Mouse (Mus musculus): Measurements from ENCODE around the gene Tifa. TPM values are rescaled to one million over a fixed set of nuclear protein-coding genes. Genes with fewer than 3 reads are reported as not detected.

Gene Tifa
- 3.3 and 4.1 TPM in 2 replicates for polyA plus RNA-seq (2015; fragmentation: Nextera tagmentation; extraction: Ambion mirVana)

- Histone ChIP-seq H3K27ac (peak within 1 kb of the TSS; percentile 21; the same call in 1 of the 2 replicates), H3K27me3 (0 out of 2 replicates have a peak, but pooled peaks cover 17% of the 10 kb centered on the region)
Observed at GRCm38 (mm10) chr3:127789500-127790191, at the start of gene Tifa. TSS of gene Tifa (plus strand) at chr3:127789805.

GRCm38 (mm10) chr3:127741473-127741872 is 48.1 kb upstream of the Tifa start:
- Histone ChIP-seq H3K36me3 (no peaks in the 10 kb centered on the region), H3K4me2 (no peak overlapping the region), H3K9ac (no peak overlapping the region), H3K27ac (no peak overlapping the region), H3K9me3 (replicated peaks) (no peaks in the 10 kb centered on the region), H3K4me3 (no peak overlapping the region), H3K4me1 (replicated peaks) (no peaks in the 10 kb centered on the region), H3K27me3 (peaks cover 10% of the 10 kb centered on the region; the same call in 1 of the 2 replicates)
- ATAC-seq (replicated peaks; ENCODE audit: insufficient number of reproducible peaks, insufficient read depth, low FRiP score, low read depth), result no peak
- WGBS, result 92% methylated on average over 3 of the region's 3 CpGs

More at GRCm38 (mm10) chr3:127789500-127790191, at the start of gene Tifa:
- Histone ChIP-seq H3K4me3 (peak within 1 kb of the TSS; percentile 69), H3K4me2 (peak within 1 kb of the TSS; percentile 100), H3K4me1 (replicated peaks) (peaks cover 6% of the 10 kb centered on the region), H3K9me3 (replicated peaks) (no peaks in the 10 kb centered on the region), H3K9ac (peak within 1 kb of the TSS; percentile 60), H3K36me3 (no peaks in the 10 kb centered on the region)
- 2% methylated on average over 44 of the region's 44 CpGs for WGBS
- peak; percentile 51 for ATAC-seq (replicated peaks; ENCODE audit: insufficient number of reproducible peaks, insufficient read depth, low FRiP score, low read depth)

GRCm38 (mm10) chr3:127743614-127744365 is 45.8 kb upstream of the Tifa start:
- ATAC-seq (replicated peaks; ENCODE audit: insufficient number of reproducible peaks, insufficient read depth, low FRiP score, low read depth), result no peak

GRCm38 (mm10) chr3:127745504-127745903 is 44.1 kb upstream of the Tifa start:
- H3K27ac ChIP-seq, result no peak overlapping the region
- H3K4me3 ChIP-seq, result no peak overlapping the region
- 0 out of 2 replicates have a peak, but pooled peaks cover 6% of the 10 kb centered on the region for H3K4me1 ChIP-seq (replicated peaks)
- 51% methylated on average over 6 of the region's 6 CpGs for WGBS
- H3K9me3 ChIP-seq (replicated peaks), result no peaks in the 10 kb centered on the region
- no peak for ATAC-seq (replicated peaks; ENCODE audit: insufficient number of reproducible peaks, insufficient read depth, low FRiP score, low read depth)
- no peaks in the 10 kb centered on the region for H3K36me3 ChIP-seq
- H3K27me3 ChIP-seq, result peaks cover 32% of the 10 kb centered on the region
- no peak overlapping the region for H3K4me2 ChIP-seq
- H3K9ac ChIP-seq, result no peak overlapping the region

More at GRCm38 (mm10) chr3:127743614-127744365, 45.8 kb upstream of the Tifa start:
- H3K9ac ChIP-seq, result no peak overlapping the region
- no peak overlapping the region for H3K4me2 ChIP-seq
- H3K4me3 ChIP-seq, result no peak overlapping the region
- H3K9me3 ChIP-seq (replicated peaks), result no peaks in the 10 kb centered on the region
- H3K4me1 ChIP-seq (replicated peaks), result no peaks in the 10 kb centered on the region
- peaks cover 24% of the 10 kb centered on the region for H3K27me3 ChIP-seq
- H3K27ac ChIP-seq, result no peak overlapping the region
- WGBS, result 76% methylated on average over 14 of the region's 14 CpGs
- H3K36me3 ChIP-seq, result no peaks in the 10 kb centered on the region

- H3K9ac ChIP-seq, result no peak overlapping the region
- H3K36me3 ChIP-seq, result no peaks in the 10 kb centered on the region
- H3K27ac ChIP-seq, result no peak overlapping the region
- 35% methylated on average over 16 of the region's 16 CpGs for WGBS
- peaks cover 38% of the 10 kb centered on the region for H3K27me3 ChIP-seq
- no peak overlapping the region for H3K4me3 ChIP-seq
- no peaks in the 10 kb centered on the region for H3K9me3 ChIP-seq (replicated peaks)
- H3K4me1 ChIP-seq (replicated peaks), result 0 out of 2 replicates have a peak, but pooled peaks cover 6% of the 10 kb centered on the region
- no peak for ATAC-seq (replicated peaks; ENCODE audit: insufficient number of reproducible peaks, insufficient read depth, low FRiP score, low read depth)
- no peak overlapping the region for H3K4me2 ChIP-seq
Observed at GRCm38 (mm10) chr3:127745911-127746640, 43.5 kb upstream of the Tifa start.

- Histone ChIP-seq H3K9me3 (replicated peaks) (no peaks in the 10 kb centered on the region), H3K36me3 (no peaks in the 10 kb centered on the region), H3K27ac (no peak overlapping the region), H3K4me1 (replicated peaks) (0 out of 2 replicates have a peak, but pooled peaks cover 6% of the 10 kb centered on the region), H3K27me3 (peaks cover 40% of the 10 kb centered on the region), H3K4me3 (no peak overlapping the region), H3K4me2 (no peak overlapping the region), H3K9ac (no peak overlapping the region)
- 67% methylated on average over 4 of the region's 4 CpGs for WGBS
- no peak for ATAC-seq (replicated peaks; ENCODE audit: insufficient number of reproducible peaks, insufficient read depth, low FRiP score, low read depth)
Observed at GRCm38 (mm10) chr3:127748644-127749043, 41.0 kb upstream of the Tifa start.

GRCm38 (mm10) chr3:127749266-127749665 is 40.3 kb upstream of the Tifa start:
- WGBS, result 27% methylated on average over 9 of the region's 9 CpGs
- no peak overlapping the region for H3K27ac ChIP-seq
- no peaks in the 10 kb centered on the region for H3K9me3 ChIP-seq (replicated peaks)
- H3K4me2 ChIP-seq, result peak overlapping the region; percentile 40
- H3K27me3 ChIP-seq, result peaks cover 40% of the 10 kb centered on the region
- H3K9ac ChIP-seq, result no peak overlapping the region
- no peaks in the 10 kb centered on the region for H3K36me3 ChIP-seq
- peak overlapping the region; percentile 7; the same call in 1 of the 2 replicates for H3K4me3 ChIP-seq
- no peak for ATAC-seq (replicated peaks; ENCODE audit: insufficient number of reproducible peaks, insufficient read depth, low FRiP score, low read depth)
- H3K4me1 ChIP-seq (replicated peaks), result 0 out of 2 replicates have a peak, but pooled peaks cover 6% of the 10 kb centered on the region

- Histone ChIP-seq H3K4me1 (replicated peaks) (0 out of 2 replicates have a peak, but pooled peaks cover 6% of the 10 kb centered on the region), H3K36me3 (no peaks in the 10 kb centered on the region), H3K4me2 (peak overlapping the region; percentile 29), H3K9me3 (replicated peaks) (no peaks in the 10 kb centered on the region), H3K9ac (no peak overlapping the region), H3K27me3 (peaks cover 40% of the 10 kb centered on the region), H3K27ac (no peak overlapping the region), H3K4me3 (peak overlapping the region; percentile 10; the same call in 1 of the 2 replicates)
- WGBS, result 22% methylated on average over 12 of the region's 12 CpGs
- no peak for ATAC-seq (replicated peaks; ENCODE audit: insufficient number of reproducible peaks, insufficient read depth, low FRiP score, low read depth)
Observed at GRCm38 (mm10) chr3:127749981-127750562, 39.5 kb upstream of the Tifa start.

- ATAC-seq (replicated peaks; ENCODE audit: insufficient number of reproducible peaks, insufficient read depth, low FRiP score, low read depth), result no peak
- H3K36me3 ChIP-seq, result no peaks in the 10 kb centered on the region
- peaks cover 20% of the 10 kb centered on the region for H3K27me3 ChIP-seq
- H3K4me1 ChIP-seq (replicated peaks), result no peaks in the 10 kb centered on the region
- H3K9me3 ChIP-seq (replicated peaks), result no peaks in the 10 kb centered on the region
- H3K9ac ChIP-seq, result no peak overlapping the region
- H3K4me2 ChIP-seq, result no peak overlapping the region
- H3K27ac ChIP-seq, result no peak overlapping the region
- WGBS, result 79% methylated on average over 6 of the region's 6 CpGs
- no peak overlapping the region for H3K4me3 ChIP-seq
Observed at GRCm38 (mm10) chr3:127756458-127756857, 33.1 kb upstream of the Tifa start.

GRCm38 (mm10) chr3:127757886-127758301 is 31.7 kb upstream of the Tifa start:
- Histone ChIP-seq H3K4me2 (no peak overlapping the region), H3K4me3 (no peak overlapping the region), H3K36me3 (no peaks in the 10 kb centered on the region), H3K9ac (no peak overlapping the region), H3K27ac (no peak overlapping the region), H3K4me1 (replicated peaks) (no peaks in the 10 kb centered on the region), H3K27me3 (peaks cover 23% of the 10 kb centered on the region), H3K9me3 (replicated peaks) (no peaks in the 10 kb centered on the region)
- no peak for ATAC-seq (replicated peaks; ENCODE audit: insufficient number of reproducible peaks, insufficient read depth, low FRiP score, low read depth)

Data from heart, embryonic 15.5 days (tissue).